Mouse (Mus musculus) lung, adult 2 months (tissue): ENCODE measurements around the gene Psma1. TPM values are rescaled to one million over a fixed set of nuclear protein-coding genes. Genes with fewer than 3 reads are reported as not detected.

Experiments
- DNase-seq: peaks from one replicate; pipeline ENCODE4 v3.0.0; 2022
- H3K4me1 ChIP-seq: fragments of 200-500 bp; 2 replicates; pipeline ENCODE4 v1.6.1; 2011; ENCODE audit warnings: low read length; ENCODE audit not compliant: control insufficient read depth, insufficient read depth
- H3K4me3 ChIP-seq: fragments of 200-500 bp; replicated peaks from 2 replicates; pipeline ENCODE3; 2011; ENCODE audit warnings: low read depth, mild to moderate bottlenecking, control low read depth, low read length; ENCODE audit errors: extremely low read depth
- CTCF ChIP-seq: fragments of 200-500 bp; IDR thresholded peaks from 2 replicates; pipeline ENCODE4 v1.5.1; 2011; ENCODE audit warnings: mild to moderate bottlenecking, low read length, control low read depth; ENCODE audit not compliant: insufficient read depth
- POLR2A ChIP-seq: fragments of 200-500 bp; IDR thresholded peaks from 2 replicates; pipeline ENCODE4 v1.6.1; 2011; ENCODE audit warnings: low read depth, mild to moderate bottlenecking, control low read depth, low read length, borderline replicate concordance; ENCODE audit errors: extremely low read depth
- WGBS: fragments of 180-500 bp; shearing (Covaris S2); methylation state at CpG from one replicate; pipeline ENCODE4 v1.1.7; 2018; 5-methylcytosine and 5-hydroxymethylcytosine counted together
- polyA plus RNA-seq: library from polyadenylated mRNA; depleted of rRNA; stranded (reverse); fragments of >200 nt; gene quantifications from 2 replicates; pipeline ENCODE4 v1.2.3, GENCODE M21; 2012

Psma1 gene
- polyA plus RNA-seq, 1 experiment, result 84.0 TPM

GRCm38 (mm10) chr7:114281671-114282070 is 5.8 kb upstream of the Psma1 start:
- 48% methylated on average over 3 of the region's 3 CpGs for WGBS
- Histone ChIP-seq H3K4me1 (no peaks in the 10 kb centered on the region), H3K4me3 (no peak overlapping the region)
- DNase-seq, result no peak
- no peak for TF ChIP-seq POLR2A
- no peak for TF ChIP-seq CTCF

- no peak for TF ChIP-seq POLR2A
- no peak for TF ChIP-seq CTCF
- peak overlapping the region; percentile 98 for H3K4me3 ChIP-seq
- DNase-seq, result no peak
- 2% methylated on average over 24 of the region's 24 CpGs for WGBS
- no peaks in the 10 kb centered on the region; the same call in 1 of the 2 replicates for H3K4me1 ChIP-seq
Observed at GRCm38 (mm10) chr7:114275372-114276004, 430 bp downstream of the Psma1 start.

GRCm38 (mm10) chr7:114268446-114268845 is 7.5 kb downstream of the Psma1 start:
- TF ChIP-seq POLR2A, result no peak
- TF ChIP-seq CTCF, result no peak
- DNase-seq, result no peak
- 93% methylated on average over 5 of the region's 5 CpGs for WGBS
- Histone ChIP-seq H3K4me1 (no peaks in the 10 kb centered on the region), H3K4me3 (no peak overlapping the region)

- H3K4me3 ChIP-seq, result peak within 1 kb of the TSS; percentile 99
- DNase-seq, result peak; percentile 92
- peaks cover 2% of the 10 kb centered on the region; the same call in 1 of the 2 replicates for H3K4me1 ChIP-seq
- TF ChIP-seq CTCF (no peak), POLR2A (peak; percentile 87; the same call in 1 of the 2 replicates)
- WGBS, result under 1% methylated on average over 75 of the region's 75 CpGs
Observed at GRCm38 (mm10) chr7:114253885-114254833, 21.8 kb downstream of the Psma1 start, which contains the start of gene Copb1. Gene Copb1 (minus strand): TSS chr7:114254711.

- WGBS, result 92% methylated on average over 3 of the region's 3 CpGs
- Histone ChIP-seq H3K4me3 (no peak overlapping the region), H3K4me1 (peaks cover 2% of the 10 kb centered on the region; the same call in 1 of the 2 replicates)
- DNase-seq, result no peak
- TF ChIP-seq CTCF, result no peak
- no peak for TF ChIP-seq POLR2A
Observed at GRCm38 (mm10) chr7:114251684-114252083, 24.2 kb downstream of the Psma1 start.

- no peak for TF ChIP-seq CTCF
- TF ChIP-seq POLR2A, result no peak
- no peaks in the 10 kb centered on the region for H3K4me1 ChIP-seq
- DNase-seq, result no peak
- no peak overlapping the region for H3K4me3 ChIP-seq
- 68% methylated on average over 7 of the region's 7 CpGs for WGBS
Observed at GRCm38 (mm10) chr7:114233980-114234379, 41.9 kb downstream of the Psma1 start.

GRCm38 (mm10) chr7:114232982-114233381 is 42.9 kb downstream of the Psma1 start:
- no peak overlapping the region for H3K4me3 ChIP-seq
- no peaks in the 10 kb centered on the region for H3K4me1 ChIP-seq
- DNase-seq, result no peak
- 84% methylated on average over 7 of the region's 7 CpGs for WGBS
- no peak for TF ChIP-seq CTCF
- no peak for TF ChIP-seq POLR2A

GRCm38 (mm10) chr7:114231857-114232256 is 44.1 kb downstream of the Psma1 start:
- whole genome bisulfite sequencing, result 85% methylated on average over 3 of the region's 3 CpGs
- H3K4me3 ChIP-seq, result no peak overlapping the region
- TF ChIP-seq CTCF (no peak), POLR2A (no peak)
- no peak for DNase-seq
- no peaks in the 10 kb centered on the region for H3K4me1 ChIP-seq

GRCm38 (mm10) chr7:114226521-114226920 is 49.4 kb downstream of the Psma1 start:
- DNase-seq, result no peak
- TF ChIP-seq CTCF (no peak), POLR2A (no peak)
- Histone ChIP-seq H3K4me3 (no peak overlapping the region), H3K4me1 (no peaks in the 10 kb centered on the region)
- WGBS, result 78% methylated on average over 1 of the region's 1 CpGs
